Mouse (Mus musculus) CH12.LX (cell line): Measurements from ENCODE around the gene Figla. TPM values are rescaled to one million over a fixed set of nuclear protein-coding genes. Genes with fewer than 3 reads are reported as not detected.

Experiments
- DNase-seq: peaks from one replicate; pipeline ENCODE4 v3.0.0-alpha.2; 2013; ENCODE audit errors: extremely low read depth
- H3K27ac ChIP-seq: 2 replicates; pipeline ENCODE4 v1.5.1; 2012; ENCODE audit warnings: low read depth, mild to moderate bottlenecking, control low read depth, moderate library complexity; ENCODE audit not compliant: insufficient read depth
- H3K27me3 ChIP-seq: replicated peaks from 2 replicates; pipeline ENCODE3; 2012; ENCODE audit warnings: inconsistent platforms
- H3K36me3 ChIP-seq, 2 experiments: replicated peaks in 1 of 2; 2 replicates each; pipeline versions ENCODE3 to v1.6.1; 2012; ENCODE audit warnings: inconsistent platforms in 1 of 2, low read length in 1 of 2, mild to moderate bottlenecking in 1 of 2, mixed read lengths in 1 of 2, moderate library complexity in 1 of 2; ENCODE audit not compliant: control insufficient read depth in 1 of 2, insufficient read depth in 1 of 2
- H3K4me1 ChIP-seq, 2 experiments: 2 replicates each; pipeline ENCODE4 v1.6.1; 2012; ENCODE audit warnings: inconsistent platforms in 1 of 2, moderate library complexity in 1 of 2; ENCODE audit not compliant: insufficient read depth in 2 of 2, control insufficient read depth in 1 of 2
- H3K4me2 ChIP-seq: 2 replicates; pipeline ENCODE4 v1.6.1; 2012; ENCODE audit warnings: low read depth, mild to moderate bottlenecking, control low read depth; ENCODE audit not compliant: poor library complexity, insufficient read depth, severe bottlenecking
- H3K4me3 ChIP-seq, 3 experiments: fragments of 150-350 bp in 1 of 3; sonication (generic) in 1 of 3; replicated peaks in 1 of 3; 2 replicates each; pipeline versions ENCODE3 to v1.5.1; 2011 to 2012; ENCODE audit warnings: low read depth in 2 of 3, low read length in 2 of 3, mild to moderate bottlenecking in 2 of 3, moderate library complexity in 2 of 3, control low read depth in 1 of 3, improper control_type of control experiment in 1 of 3, inconsistent platforms in 1 of 3, mixed read lengths in 1 of 3; ENCODE audit not compliant: poor library complexity in 1 of 3
- H3K79me2 ChIP-seq: replicated peaks from 2 replicates; pipeline ENCODE4 v1.6.1; 2012; ENCODE audit warnings: mild to moderate bottlenecking, moderate library complexity; ENCODE audit not compliant: control insufficient read depth, poor library complexity, insufficient read depth, severe bottlenecking; ENCODE audit errors: extremely low read depth
- H3K9ac ChIP-seq: 2 replicates; pipeline ENCODE4 v1.6.1; 2012; ENCODE audit warnings: low read depth, mild to moderate bottlenecking, control low read depth, moderate library complexity; ENCODE audit not compliant: insufficient read depth
- H3K9me3 ChIP-seq: replicated peaks from 2 replicates; pipeline ENCODE3; 2012; ENCODE audit warnings: low read length, inconsistent platforms, mixed read lengths
- CHD1 ChIP-seq: IDR thresholded peaks from 2 replicates; pipeline ENCODE4 v1.6.1; 2012; ENCODE audit warnings: low read depth, low read length, improper control_type of control experiment, inconsistent platforms
- CTCF ChIP-seq, 2 experiments: IDR thresholded peaks in 1 of 2; conservative IDR thresholded peaks in 1 of 2; 2 replicates each; pipeline ENCODE4 v1.5.1; 2011 to 2012; ENCODE audit warnings: low read depth in 2 of 2, low read length in 2 of 2, improper control_type of control experiment in 1 of 2, inconsistent platforms in 1 of 2, mild to moderate bottlenecking in 1 of 2, moderate library complexity in 1 of 2
- EP300 ChIP-seq: IDR thresholded peaks from 2 replicates; pipeline ENCODE4 v1.6.1; 2011; ENCODE audit warnings: low read length, improper control_type of control experiment
- ETS1 ChIP-seq: conservative IDR thresholded peaks from 2 replicates; pipeline ENCODE4 v1.6.1; 2012; ENCODE audit warnings: low read depth, mild to moderate bottlenecking, inconsistent platforms, low read length, improper control_type of control experiment, moderate library complexity
- HCFC1 ChIP-seq: IDR thresholded peaks from 2 replicates; pipeline ENCODE4 v1.6.1; 2012; ENCODE audit warnings: low read depth, mild to moderate bottlenecking, inconsistent platforms, low read length, improper control_type of control experiment
- JUN ChIP-seq: IDR thresholded peaks from 2 replicates; pipeline ENCODE4 v1.6.1; 2011; ENCODE audit warnings: low read depth, mild to moderate bottlenecking, low read length, improper control_type of control experiment, moderate library complexity; ENCODE audit not compliant: insufficient read depth
- JUND ChIP-seq: conservative IDR thresholded peaks from 2 replicates; pipeline ENCODE4 v1.6.1; 2011; ENCODE audit warnings: low read depth, low read length, improper control_type of control experiment
- KAT2A ChIP-seq: IDR thresholded peaks from 2 replicates; pipeline ENCODE4 v1.6.1; 2012; ENCODE audit warnings: low read length, improper control_type of control experiment, inconsistent platforms; ENCODE audit not compliant: insufficient replicate concordance
- MAFK ChIP-seq: IDR thresholded peaks from 2 replicates; pipeline ENCODE4 v1.6.1; 2011; ENCODE audit warnings: low read length, improper control_type of control experiment; ENCODE audit not compliant: insufficient replicate concordance
- MAZ ChIP-seq: IDR thresholded peaks from 2 replicates; pipeline ENCODE4 v1.6.1; 2012; ENCODE audit warnings: low read depth, mild to moderate bottlenecking, inconsistent platforms, low read length, improper control_type of control experiment, moderate library complexity
- MYC ChIP-seq: IDR thresholded peaks from 2 replicates; pipeline ENCODE4 v1.6.1; 2011; ENCODE audit warnings: low read depth, mild to moderate bottlenecking, improper control_type of control experiment, low read length
- NRF1 ChIP-seq: IDR thresholded peaks from 2 replicates; pipeline ENCODE4 v1.6.1; 2014; ENCODE audit warnings: low read depth, mild to moderate bottlenecking, inconsistent platforms, low read length, improper control_type of control experiment, moderate library complexity
- RAD21 ChIP-seq: IDR thresholded peaks from 2 replicates; pipeline ENCODE4 v1.6.1; 2011; ENCODE audit warnings: low read depth, mild to moderate bottlenecking, low read length, improper control_type of control experiment, moderate library complexity
- RCOR1 ChIP-seq: conservative IDR thresholded peaks from 2 replicates; pipeline ENCODE4 v1.6.1; 2012; ENCODE audit warnings: low read depth, mild to moderate bottlenecking, inconsistent platforms, low read length, improper control_type of control experiment
- SIN3A ChIP-seq: IDR thresholded peaks from 2 replicates; pipeline ENCODE4 v1.6.1; 2012; ENCODE audit warnings: low read length, improper control_type of control experiment, inconsistent platforms
- TCF12 ChIP-seq: IDR thresholded peaks from 2 replicates; pipeline ENCODE4 v1.6.1; 2014; ENCODE audit warnings: low read depth, mild to moderate bottlenecking, inconsistent platforms, low read length, improper control_type of control experiment
- ZKSCAN1 ChIP-seq: IDR thresholded peaks from 2 replicates; pipeline ENCODE4 v1.6.1; 2012; ENCODE audit warnings: low read depth, inconsistent platforms, low read length, improper control_type of control experiment, borderline replicate concordance
- ZNF384 ChIP-seq: IDR thresholded peaks from 2 replicates; pipeline ENCODE4 v1.6.1; 2012; ENCODE audit warnings: low read depth, low read length, improper control_type of control experiment, inconsistent platforms
- dilution Hi-C: fragments of 300-500 bp; cut with MboI; formaldehyde crosslinking; loops from 2 replicates; pipeline ENCODE4 v1.14.3; 2020; ENCODE audit warnings: low sequenced_read_pairs; ENCODE audit not compliant: extremely low pct_unique_long_range_greater_than_20kb, extremely low pct_ligation_motif_present
- in situ Hi-C: fragments of 300-500 bp; cut with MboI; formaldehyde crosslinking; loops from 3 replicates; pipeline ENCODE4 v1.14.3; 2019; ENCODE audit warnings: low sequenced_read_pairs, low pct_ligation_motif_present, low pct_unique_long_range_greater_than_20kb, mixed read lengths
- polyA plus RNA-seq: library from polyadenylated mRNA; unstranded; fragments of >175 nt; gene quantifications from 2 replicates; pipeline ENCODE4 v1.2.1, GENCODE M21; 2012; ENCODE audit warnings: low read depth; ENCODE audit not compliant: insufficient read length
- total RNA-seq, 2 experiments: library from RNA; depleted of rRNA; stranded (reverse); fragments of 300-350 nt in 1 of 2; fragments of >200 nt in 1 of 2; gene quantifications; 2 replicates each; pipeline ENCODE4 v1.2.3; 2012 to 2014

Gene Figla
- total and polyA plus RNA-seq, 3 experiments, result not detected

GRCm38 (mm10) chr6:86026632-86027292 is 10.8 kb downstream of the Figla start:
- Histone ChIP-seq H3K9ac (no peak overlapping the region), H3K4me2 (no peak overlapping the region), H3K9me3 (no peaks in the 10 kb centered on the region), H3K4me3 (no peak overlapping the region), H3K36me3 (no peaks in the 10 kb centered on the region), H3K27ac (no peak overlapping the region), H3K4me1 (no peaks in the 10 kb centered on the region), H3K27me3 (peaks cover 74% of the 10 kb centered on the region), H3K79me2 (no peaks in the 10 kb centered on the region)
- dilution Hi-C loops, result no loop called here
- TF ChIP-seq RAD21 (no peak), ZNF384 (no peak), NRF1 (no peak), JUND (no peak), RCOR1 (no peak), CHD1 (no peak), CTCF (conservative IDR thresholded peaks at IDR 0.05 in 1 of 2, IDR thresholded peaks at IDR 0.05 in 1 of 2; ENCODE audit: low read depth in 2 of 2, low read length in 2 of 2) (no peak), EP300 (no peak), MAZ (no peak), ETS1 (no peak), ZKSCAN1 (no peak), MYC (no peak), HCFC1 (no peak), TCF12 (no peak)
- DNase-seq, result no peak
- in situ Hi-C loops, result no loop called here

GRCm38 (mm10) chr6:86028150-86028549 is 12.2 kb downstream of the Figla start:
- Histone ChIP-seq H3K79me2 (no peaks in the 10 kb centered on the region), H3K9ac (no peak overlapping the region)
- no peak for TF ChIP-seq CHD1
- TF ChIP-seq MAFK, result no peak
- TF ChIP-seq SIN3A, result no peak
- no peak for TF ChIP-seq JUN
- no peak for TF ChIP-seq NRF1
- TF ChIP-seq KAT2A, result no peak
- TF ChIP-seq CTCF (conservative IDR thresholded peaks at IDR 0.05 in 1 of 2, IDR thresholded peaks at IDR 0.05 in 1 of 2; ENCODE audit: low read depth in 2 of 2, low read length in 2 of 2), result no peak
- TF ChIP-seq, all 38 proteins: peak for 0
- Histone ChIP-seq H3K4me3 (no peak overlapping the region), H3K27ac (no peak overlapping the region), H3K4me1 (no peaks in the 10 kb centered on the region), H3K36me3 (no peaks in the 10 kb centered on the region), H3K27me3 (peaks cover 69% of the 10 kb centered on the region), H3K4me2 (no peak overlapping the region), H3K9me3 (no peaks in the 10 kb centered on the region)
- in situ Hi-C loops, result no loop called here
- dilution Hi-C loops, result no loop called here
- no peak for DNase-seq
